Mouse (Mus musculus) cerebellum, postnatal 4 days (tissue): ENCODE results near the gene Atp6v0d1.
A peak's percentile ranks its signal among the peaks of the same experiment; 100 is the strongest.
"Not testable (repeated sequence)": the region's sequence is repeated elsewhere in the genome, so short reads cannot be mapped to it uniquely, and the experiment has no call there.

Experiments used
- DNase-seq, 2 experiments: peaks; one replicate each; pipeline ENCODE4 v3.0.0; 2022; ENCODE audit warnings: low spot score in 2 of 2, mixed read lengths in 1 of 2

Atp6v0d1 gene

GRCm38 (mm10) chr8:105574741-105575140 is 8.9 kb upstream of the Atp6v0d1 start:
- DNase-seq = no peak

- DNase-seq = peak in 1 of 2 experiments; percentile 20
Observed at GRCm38 (mm10) chr8:105573427-105573826, 7.6 kb upstream of the Atp6v0d1 start.

- DNase-seq = no peak
Observed at GRCm38 (mm10) chr8:105571810-105572209, 6.0 kb upstream of the Atp6v0d1 start.

GRCm38 (mm10) chr8:105566703-105567595 is 1.1 kb upstream of the Atp6v0d1 start:
- peak in 1 of 2 experiments; percentile 12 for DNase-seq

DNA sequence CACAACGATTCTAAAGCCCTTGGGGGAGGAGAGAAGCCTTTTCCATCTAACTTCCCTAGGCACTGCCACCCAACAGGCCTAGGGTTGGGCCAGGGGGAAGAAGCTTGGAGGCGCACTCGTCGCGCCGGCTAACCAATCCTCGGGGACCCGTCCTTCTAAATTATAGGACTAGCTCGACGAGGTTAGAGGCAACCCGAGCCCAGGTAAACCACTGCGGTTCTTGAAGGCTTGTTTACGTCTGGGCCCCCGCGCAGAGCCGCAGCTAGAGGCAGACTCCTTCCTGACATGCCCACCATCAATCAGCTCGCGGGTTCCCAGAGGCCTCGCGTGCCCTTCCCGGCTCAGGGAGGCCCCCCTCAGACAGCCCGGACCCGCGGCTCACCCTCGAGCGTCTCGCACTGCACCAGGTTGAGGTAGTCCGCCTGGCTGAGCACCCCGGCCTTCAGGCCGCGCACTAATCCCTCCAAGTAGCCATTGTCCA is 406 bp downstream of the Atp6v0d1 start:
- no peak for DNase-seq

GRCm38 (mm10) chr8:105564573-105565229 is 1.1 kb downstream of the Atp6v0d1 start:
- DNase-seq = not testable (repeated sequence)

DNA sequence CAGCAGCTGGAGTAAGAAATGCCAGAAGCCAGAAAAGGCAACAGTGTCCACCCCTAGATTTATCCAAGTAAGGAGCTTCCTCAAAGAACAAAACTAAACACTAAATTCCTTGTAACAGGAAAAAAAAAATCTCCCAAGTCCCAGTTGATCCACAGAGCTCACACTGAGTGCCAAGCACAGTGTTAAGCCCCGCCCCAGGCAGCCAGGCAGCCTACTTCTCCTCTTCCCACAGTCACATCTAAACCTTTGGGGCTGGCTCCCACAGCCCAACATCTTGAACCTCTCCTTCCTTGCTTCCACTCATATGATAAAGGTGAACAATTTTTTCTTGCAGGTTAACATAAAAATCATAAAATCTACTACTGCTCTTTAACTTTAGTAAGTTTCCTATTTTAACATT is 2.0 kb downstream of the Atp6v0d1 start:
- DNase-seq = no peak

DNA sequence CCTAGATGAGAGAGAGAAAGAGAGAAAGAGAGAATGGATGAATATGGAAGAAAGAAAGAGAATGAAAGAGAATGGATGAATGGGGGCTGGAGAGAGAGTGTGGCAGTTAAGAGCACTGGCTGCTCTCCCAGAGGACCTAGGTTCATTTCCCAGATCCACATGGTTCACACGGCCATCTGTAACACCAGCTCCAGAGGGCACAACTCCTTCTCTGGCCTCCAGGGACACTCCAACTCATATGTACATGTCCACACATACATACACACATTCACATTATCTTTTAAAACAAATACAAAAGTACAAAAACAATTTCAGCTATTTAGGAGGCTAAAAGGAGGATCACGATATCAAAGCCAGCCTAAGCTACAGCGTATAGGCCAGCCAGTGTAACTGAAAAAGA is 3.0 kb downstream of the Atp6v0d1 start:
- DNase-seq = no peak

DNA sequence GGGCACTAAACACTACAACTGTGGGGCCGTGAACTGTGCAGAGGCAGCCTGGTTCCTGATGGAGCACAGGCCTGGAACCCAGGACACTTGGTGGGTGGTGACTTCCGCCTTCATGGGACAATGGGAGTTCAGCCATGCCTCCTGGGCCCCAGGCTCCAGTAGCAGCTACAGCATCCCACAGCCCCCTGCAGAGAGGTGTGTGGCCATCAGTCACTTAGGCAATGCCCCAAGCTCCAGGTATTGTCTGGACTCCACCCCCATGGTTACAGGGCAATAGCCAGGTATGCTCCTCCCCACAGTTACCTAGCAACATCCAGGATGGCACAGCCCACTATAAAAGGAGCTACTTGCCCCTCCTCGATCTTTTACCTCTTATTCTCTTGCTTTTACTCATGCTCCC is 10.6 kb downstream of the Atp6v0d1 start:
- DNase-seq = no peak

GRCm38 (mm10) chr8:105554087-105554486 is 11.8 kb downstream of the Atp6v0d1 start:
- DNase-seq = peak in 1 of 2 experiments; percentile 70

DNA sequence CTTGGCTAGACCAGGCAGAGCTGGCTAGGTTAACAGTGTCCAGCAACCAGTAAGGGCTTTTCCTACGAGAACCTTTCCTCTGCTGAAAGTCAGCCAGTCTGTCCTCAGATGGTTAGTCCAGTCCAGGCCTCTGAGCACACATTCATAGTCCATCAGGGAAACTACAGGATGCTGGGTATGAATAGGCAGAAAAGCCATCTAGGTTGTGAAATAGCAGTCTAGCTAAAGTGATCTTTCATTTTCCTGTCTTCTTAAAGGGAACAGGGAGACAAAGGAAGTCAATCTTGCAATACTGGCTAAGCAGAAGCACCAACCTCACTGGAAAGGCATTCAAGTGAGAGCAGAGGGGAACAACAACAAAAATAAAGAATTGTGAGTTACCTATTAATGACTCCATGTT is 13.0 kb downstream of the Atp6v0d1 start:
- DNase-seq = no peak

GRCm38 (mm10) chr8:105552032-105552431 is 13.8 kb downstream of the Atp6v0d1 start:
- DNase-seq = no peak

GRCm38 (mm10) chr8:105550083-105550482 is 15.8 kb downstream of the Atp6v0d1 start:
- no peak for DNase-seq

- DNase-seq = no peak
Observed at GRCm38 (mm10) chr8:105549506-105549905, 16.3 kb downstream of the Atp6v0d1 start.

GRCm38 (mm10) chr8:105546384-105547350 is 19.2 kb downstream of the Atp6v0d1 start:
- DNase-seq = no peak

DNA sequence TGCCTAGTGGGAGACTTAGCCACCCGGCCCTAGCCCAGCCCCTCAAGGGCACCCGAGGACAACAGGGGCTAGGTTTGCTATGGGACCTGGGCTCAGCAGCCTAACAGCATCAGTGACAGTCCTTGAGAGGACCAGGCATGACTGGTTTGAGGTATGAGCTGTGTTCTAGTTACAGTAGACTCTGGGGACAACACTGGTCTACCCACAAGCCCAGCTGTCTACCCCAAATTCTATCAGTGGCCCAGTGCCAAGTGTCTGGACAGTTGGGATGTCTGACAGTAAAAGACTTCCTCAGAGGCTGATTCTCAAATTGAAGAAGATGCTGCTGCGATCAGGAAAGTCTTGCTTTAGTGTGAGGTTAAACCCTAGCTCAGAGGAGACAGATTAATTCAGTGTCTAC is 20.6 kb downstream of the Atp6v0d1 start:
- DNase-seq = no peak

GRCm38 (mm10) chr8:105544544-105545205 is 21.2 kb downstream of the Atp6v0d1 start:
- no peak for DNase-seq

- DNase-seq = no peak
Observed at GRCm38 (mm10) chr8:105543703-105544102, 22.1 kb downstream of the Atp6v0d1 start.

GRCm38 (mm10) chr8:105542808-105543207 is 23.0 kb downstream of the Atp6v0d1 start:
- DNase-seq = no peak

DNA sequence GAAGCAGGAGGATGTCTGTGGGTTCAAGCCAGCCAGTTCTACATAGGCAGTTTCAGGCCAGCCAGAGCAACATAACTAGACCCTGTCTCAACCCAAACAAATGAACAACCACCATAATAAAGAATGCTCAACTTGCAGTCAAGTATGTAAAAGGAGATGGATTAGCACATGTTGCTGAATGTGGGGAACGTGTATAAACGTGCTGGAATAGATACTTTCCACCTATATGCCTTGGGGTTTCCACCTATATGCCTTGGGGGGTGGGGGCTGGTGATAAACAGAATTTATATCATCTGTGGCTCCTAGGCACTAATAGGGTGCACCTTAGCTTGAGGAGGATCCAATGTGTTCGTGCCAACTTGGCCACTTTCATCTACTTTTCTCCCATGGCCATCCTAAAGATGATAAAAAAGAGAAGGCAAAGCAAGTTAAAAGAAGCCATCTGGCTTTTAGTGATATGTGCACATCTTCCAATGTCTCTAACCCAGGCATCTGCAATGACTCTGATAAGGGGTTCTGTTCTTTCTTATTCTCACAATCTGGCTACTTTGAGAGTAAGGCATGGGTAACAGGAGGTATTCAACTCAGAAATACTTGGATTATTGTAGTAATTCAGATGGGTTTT is 23.7 kb downstream of the Atp6v0d1 start:
- no peak for DNase-seq

GRCm38 (mm10) chr8:105538940-105539339 is 26.9 kb downstream of the Atp6v0d1 start:
- DNase-seq = no peak
